Mouse (Mus musculus): ENCODE data around the gene Sh2b3. TPM values are rescaled to one million over a fixed set of nuclear protein-coding genes. Genes with fewer than 3 reads are reported as not detected.
A peak's percentile ranks its signal among the peaks of the same experiment; 100 is the strongest.

Sh2b3 gene
- 16.8 and 17.2 TPM in 2 replicates for polyA plus RNA-seq (2014; fragmentation: Nextera tagmentation; extraction: Ambion mirVana)

DNA sequence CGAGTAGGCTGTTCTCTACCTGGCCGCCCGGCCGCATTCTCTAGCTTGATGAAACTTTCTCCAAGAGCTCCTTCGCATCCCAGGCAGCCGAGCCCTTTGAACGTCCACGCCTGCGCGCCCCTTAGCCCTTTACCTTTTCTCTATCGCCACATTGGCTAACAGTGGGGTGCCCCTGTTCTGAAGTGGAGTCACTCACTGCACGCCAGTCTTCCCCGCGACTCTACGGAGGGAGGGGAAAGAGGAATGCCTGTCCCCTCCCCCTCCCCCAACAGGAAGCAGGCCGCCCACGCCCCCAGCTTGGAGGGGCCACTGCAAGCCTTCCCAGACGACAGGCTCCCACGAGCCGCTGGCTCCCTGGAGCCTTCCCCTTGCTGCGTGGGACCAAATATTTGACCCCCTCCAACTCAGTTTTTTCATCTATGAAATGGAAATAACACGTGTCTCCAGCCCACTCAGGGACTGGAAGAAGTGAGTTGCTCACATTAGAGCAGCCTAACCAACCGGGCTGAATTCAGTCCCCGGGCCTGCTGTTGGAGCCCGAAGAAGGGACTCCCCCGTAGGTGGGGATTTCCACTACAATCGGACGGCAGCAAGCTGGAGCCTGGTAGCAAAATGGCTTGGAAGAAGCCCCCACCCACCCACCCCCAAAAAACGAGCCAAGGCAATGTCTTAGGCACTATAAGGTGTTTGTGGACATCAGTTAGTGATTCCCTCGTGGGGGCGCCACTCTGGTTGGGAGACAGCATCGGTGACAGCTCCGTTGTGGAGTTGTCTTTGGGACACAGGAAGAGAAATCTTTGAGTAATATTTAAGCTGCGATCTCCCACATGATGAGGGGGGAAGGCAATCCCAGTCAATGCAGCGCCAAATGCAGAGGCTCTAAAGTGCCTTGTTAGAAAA is at the start of gene Sh2b3:
Gene Sh2b3, minus strand, starts transcription at position 206 of the 900 bp plus-strand sequence.
- peak within 1 kb of the TSS; percentile 98 for H3K4me2 ChIP-seq
- peak within 1 kb of the TSS; percentile 75 for H3K4me3 ChIP-seq (ENCODE audit: low read depth, low read length)
- H3K4me1 ChIP-seq (ENCODE audit: control insufficient read depth, insufficient read depth, low read length): peaks cover 50% of the 10 kb centered on the region
- no peaks in the 10 kb centered on the region for H3K27me3 ChIP-seq (ENCODE audit: control insufficient read depth, insufficient read depth, low read length)
- ATAC-seq (replicated peaks; ENCODE audit: insufficient number of reproducible peaks, low FRiP score, low TSS enrichment): peak; percentile 16; the same call in 1 of the 2 replicates
- peak within 1 kb of the TSS; percentile 82 for H3K9ac ChIP-seq (ENCODE audit: low read depth, low read length)
- H3K36me3 ChIP-seq (ENCODE audit: control insufficient read depth, insufficient read depth, low read length): no peaks in the 10 kb centered on the region; the same call in 1 of the 2 replicates
- H3K27ac ChIP-seq (ENCODE audit: low read depth, low read length): peak within 1 kb of the TSS; percentile 87
- no peaks in the 10 kb centered on the region for H3K9me3 ChIP-seq (replicated peaks; ENCODE audit: control insufficient read depth, low read length)
- under 1% methylated on average over 35 of the region's 35 CpGs for WGBS (ENCODE audit: insufficient replicate concordance)

DNA sequence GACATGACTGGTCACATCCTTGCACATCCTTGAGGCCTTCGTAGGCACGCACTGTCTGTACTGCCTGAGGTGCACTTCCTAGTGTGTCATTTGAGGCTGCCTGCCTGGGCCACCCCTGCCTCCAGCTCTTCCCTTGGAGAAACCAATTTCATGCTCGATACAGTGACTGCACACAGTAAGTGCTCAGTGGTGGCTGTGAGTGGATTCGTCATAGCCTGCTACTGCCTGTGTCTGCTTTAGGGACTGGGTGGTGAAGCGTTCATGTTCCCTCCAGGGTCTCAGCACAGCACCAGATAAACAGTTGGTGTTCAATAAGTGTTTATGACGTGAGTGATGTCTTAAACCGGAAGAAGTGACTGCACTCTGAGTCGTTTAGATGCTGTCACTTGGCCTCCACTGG is 45.9 kb upstream of the Sh2b3 start:
- H3K9ac ChIP-seq (ENCODE audit: low read depth, low read length): no peak overlapping the region
- no peak overlapping the region for H3K27ac ChIP-seq (ENCODE audit: low read depth, low read length)
- no peak for ATAC-seq (replicated peaks; ENCODE audit: insufficient number of reproducible peaks, low FRiP score, low TSS enrichment)
- H3K4me3 ChIP-seq (ENCODE audit: low read depth, low read length): no peak overlapping the region
- H3K4me1 ChIP-seq (ENCODE audit: control insufficient read depth, insufficient read depth, low read length): peaks cover 3% of the 10 kb centered on the region; the same call in 1 of the 2 replicates
- H3K9me3 ChIP-seq (replicated peaks; ENCODE audit: control insufficient read depth, low read length): no peaks in the 10 kb centered on the region
- H3K4me2 ChIP-seq: no peak overlapping the region
- 74% methylated on average over 8 of the region's 8 CpGs for WGBS (ENCODE audit: insufficient replicate concordance)
- H3K36me3 ChIP-seq (ENCODE audit: control insufficient read depth, insufficient read depth, low read length): no peaks in the 10 kb centered on the region
- no peaks in the 10 kb centered on the region for H3K27me3 ChIP-seq (ENCODE audit: control insufficient read depth, insufficient read depth, low read length)

DNA sequence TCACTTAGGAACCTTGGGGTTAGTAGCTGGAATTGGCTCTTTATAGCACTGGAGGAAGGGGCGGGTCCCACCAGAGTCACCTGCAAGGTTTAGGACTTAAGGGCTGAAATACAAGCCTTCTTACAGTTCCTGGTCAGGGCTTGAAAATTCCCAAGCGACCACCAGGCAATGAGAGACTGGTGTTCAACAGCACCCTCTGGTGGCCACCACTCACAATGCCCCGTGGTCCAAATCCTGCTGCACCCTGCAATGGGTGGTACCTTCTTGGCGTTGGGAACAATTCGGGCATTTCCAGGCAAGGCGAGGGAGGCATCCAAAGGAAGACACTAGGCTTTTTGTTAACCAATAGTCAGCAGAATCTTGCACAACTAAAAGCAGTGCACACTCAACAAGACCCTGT is 41.8 kb upstream of the Sh2b3 start:
- Histone ChIP-seq H3K36me3 (ENCODE audit: control insufficient read depth, insufficient read depth, low read length) (no peaks in the 10 kb centered on the region), H3K4me1 (ENCODE audit: control insufficient read depth, insufficient read depth, low read length) (peaks cover 3% of the 10 kb centered on the region; the same call in 1 of the 2 replicates), H3K27ac (ENCODE audit: low read depth, low read length) (no peak overlapping the region), H3K9me3 (replicated peaks; ENCODE audit: control insufficient read depth, low read length) (no peaks in the 10 kb centered on the region), H3K9ac (ENCODE audit: low read depth, low read length) (no peak overlapping the region), H3K27me3 (ENCODE audit: control insufficient read depth, insufficient read depth, low read length) (no peaks in the 10 kb centered on the region), H3K4me2 (no peak overlapping the region), H3K4me3 (ENCODE audit: low read depth, low read length) (no peak overlapping the region)
- no peak for ATAC-seq (replicated peaks; ENCODE audit: insufficient number of reproducible peaks, low FRiP score, low TSS enrichment)
- WGBS (ENCODE audit: insufficient replicate concordance): 47% methylated on average over 6 of the region's 6 CpGs

DNA sequence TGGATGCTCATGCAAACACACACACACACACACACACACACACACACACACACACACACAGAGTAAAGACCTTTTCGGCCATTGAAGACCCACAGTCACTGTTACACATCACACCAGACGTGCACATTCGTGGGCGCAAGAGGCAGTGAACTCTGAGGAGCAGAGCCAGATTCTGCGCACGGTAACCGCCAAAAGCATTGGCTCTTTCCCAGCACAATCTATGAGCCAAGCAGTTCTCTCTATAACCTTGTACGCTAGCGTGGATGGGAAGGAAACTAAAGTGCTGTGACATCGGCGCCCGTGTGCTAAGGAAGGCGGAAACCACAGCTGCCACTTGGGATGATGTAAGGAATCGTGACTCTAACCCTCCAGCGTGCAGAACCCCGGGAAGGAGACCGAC is 41.3 kb upstream of the Sh2b3 start:
- Histone ChIP-seq H3K4me2 (no peak overlapping the region), H3K27ac (ENCODE audit: low read depth, low read length) (no peak overlapping the region), H3K27me3 (ENCODE audit: control insufficient read depth, insufficient read depth, low read length) (peaks cover 4% of the 10 kb centered on the region; the same call in 1 of the 2 replicates), H3K4me3 (ENCODE audit: low read depth, low read length) (no peak overlapping the region), H3K9ac (ENCODE audit: low read depth, low read length) (no peak overlapping the region), H3K4me1 (ENCODE audit: control insufficient read depth, insufficient read depth, low read length) (peaks cover 3% of the 10 kb centered on the region; the same call in 1 of the 2 replicates), H3K9me3 (replicated peaks; ENCODE audit: control insufficient read depth, low read length) (no peaks in the 10 kb centered on the region), H3K36me3 (ENCODE audit: control insufficient read depth, insufficient read depth, low read length) (no peaks in the 10 kb centered on the region)
- ATAC-seq (replicated peaks; ENCODE audit: insufficient number of reproducible peaks, low FRiP score, low TSS enrichment): no peak
- WGBS (ENCODE audit: insufficient replicate concordance): 83% methylated on average over 17 of the region's 17 CpGs

DNA sequence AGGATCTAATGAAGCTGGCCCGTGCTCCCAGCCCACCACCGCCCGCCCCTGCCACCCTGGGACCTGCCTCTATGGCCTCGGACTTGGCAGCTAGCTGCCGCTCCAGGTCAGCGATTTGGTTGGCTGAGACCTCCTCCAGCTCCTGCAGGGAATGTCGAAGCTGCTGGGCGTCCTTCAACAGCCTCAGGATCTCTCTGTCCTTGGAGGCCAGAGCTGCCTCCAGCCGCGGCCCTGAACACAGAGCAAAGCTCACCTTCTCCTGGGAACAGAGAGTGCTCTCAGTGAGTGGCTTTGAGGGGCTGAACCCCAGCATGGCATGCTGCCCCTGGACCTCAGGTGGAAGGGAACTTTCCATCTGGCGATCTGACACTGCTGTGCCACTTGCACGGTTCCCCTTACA is 39.5 kb upstream of the Sh2b3 start:
- H3K27ac ChIP-seq (ENCODE audit: low read depth, low read length): no peak overlapping the region
- no peaks in the 10 kb centered on the region for H3K36me3 ChIP-seq (ENCODE audit: control insufficient read depth, insufficient read depth, low read length)
- ATAC-seq (replicated peaks; ENCODE audit: insufficient number of reproducible peaks, low FRiP score, low TSS enrichment): no peak
- no peak overlapping the region for H3K9ac ChIP-seq (ENCODE audit: low read depth, low read length)
- H3K9me3 ChIP-seq (replicated peaks; ENCODE audit: control insufficient read depth, low read length): no peaks in the 10 kb centered on the region
- H3K4me2 ChIP-seq: no peak overlapping the region
- peaks cover 4% of the 10 kb centered on the region; the same call in 1 of the 2 replicates for H3K27me3 ChIP-seq (ENCODE audit: control insufficient read depth, insufficient read depth, low read length)
- no peak overlapping the region for H3K4me3 ChIP-seq (ENCODE audit: low read depth, low read length)
- no peaks in the 10 kb centered on the region; the same call in 1 of the 2 replicates for H3K4me1 ChIP-seq (ENCODE audit: control insufficient read depth, insufficient read depth, low read length)
- WGBS (ENCODE audit: insufficient replicate concordance): 81% methylated on average over 12 of the region's 12 CpGs

DNA sequence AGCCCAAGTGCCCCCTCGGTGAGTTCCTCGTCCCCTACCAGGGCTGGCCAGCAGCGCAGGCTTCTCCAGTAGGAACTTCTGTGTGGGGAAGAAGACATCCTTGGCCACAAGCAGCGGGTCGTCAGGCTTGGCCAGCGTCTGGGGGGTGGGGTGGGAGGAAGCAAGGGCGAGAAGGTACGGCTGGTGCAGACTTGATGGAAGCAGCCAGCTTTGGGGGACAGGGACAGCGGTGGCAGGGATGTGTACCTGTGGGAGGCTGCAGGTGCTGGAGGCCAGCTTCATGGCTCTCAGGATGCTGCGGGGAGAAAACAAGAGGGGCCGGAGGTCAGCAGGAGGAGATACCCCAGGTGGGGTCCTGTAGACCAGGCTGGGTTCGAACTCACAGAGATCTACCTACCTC is 37.6 kb upstream of the Sh2b3 start:
- H3K4me1 ChIP-seq (ENCODE audit: control insufficient read depth, insufficient read depth, low read length): no peaks in the 10 kb centered on the region
- no peaks in the 10 kb centered on the region for H3K9me3 ChIP-seq (replicated peaks; ENCODE audit: control insufficient read depth, low read length)
- H3K9ac ChIP-seq (ENCODE audit: low read depth, low read length): no peak overlapping the region
- no peak overlapping the region for H3K27ac ChIP-seq (ENCODE audit: low read depth, low read length)
- H3K4me3 ChIP-seq (ENCODE audit: low read depth, low read length): no peak overlapping the region
- no peak for ATAC-seq (replicated peaks; ENCODE audit: insufficient number of reproducible peaks, low FRiP score, low TSS enrichment)
- H3K4me2 ChIP-seq: no peak overlapping the region
- no peaks in the 10 kb centered on the region for H3K36me3 ChIP-seq (ENCODE audit: control insufficient read depth, insufficient read depth, low read length)
- 83% methylated on average over 12 of the region's 12 CpGs for WGBS (ENCODE audit: insufficient replicate concordance)
- peaks cover 7% of the 10 kb centered on the region; the same call in 1 of the 2 replicates for H3K27me3 ChIP-seq (ENCODE audit: control insufficient read depth, insufficient read depth, low read length)

DNA sequence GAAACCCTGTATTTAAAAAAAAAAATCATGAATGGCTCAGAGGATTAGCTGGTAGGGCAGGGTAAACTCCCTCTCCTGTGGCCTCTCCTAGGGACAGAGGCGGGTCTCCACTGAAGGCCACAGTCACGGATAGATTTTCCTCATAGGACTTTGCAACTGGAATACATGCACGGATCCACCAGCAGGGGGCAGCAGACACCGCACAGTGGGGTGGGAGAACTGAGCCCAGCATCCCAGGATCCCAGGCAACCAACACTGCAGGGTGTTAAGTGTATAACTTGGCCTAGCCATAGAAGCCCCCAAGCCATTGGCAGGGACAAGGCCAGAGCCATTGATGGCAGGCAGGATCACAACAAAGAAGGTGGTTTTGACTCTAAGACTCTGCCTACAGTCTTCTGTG is 34.7 kb upstream of the Sh2b3 start:
- WGBS (ENCODE audit: insufficient replicate concordance): 11% methylated on average over 4 of the region's 4 CpGs

DNA sequence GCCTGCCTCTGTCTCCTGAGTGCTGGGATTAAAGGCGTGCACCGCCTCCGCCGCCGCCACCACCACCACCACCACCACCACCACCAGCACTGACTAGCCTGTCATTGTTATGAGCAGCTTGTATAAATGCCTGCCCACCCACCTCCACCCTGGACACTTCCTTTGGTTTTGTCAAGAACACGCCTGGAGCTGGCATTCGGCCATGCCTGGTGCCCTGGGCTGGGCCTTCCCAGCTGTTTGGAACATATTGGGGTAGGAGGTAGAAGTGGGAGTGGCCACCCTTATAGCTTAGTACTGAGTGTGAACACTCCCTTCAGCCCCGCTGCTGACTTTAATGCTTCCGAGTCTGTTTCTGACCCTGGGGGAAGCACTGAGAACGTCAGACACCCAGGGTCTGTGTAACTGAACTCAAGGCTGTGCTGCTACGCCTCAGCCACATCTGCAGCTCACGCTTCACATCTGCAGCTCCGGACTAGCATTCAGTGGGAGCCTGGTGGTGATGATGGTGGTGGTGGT is 34.1 kb upstream of the Sh2b3 start:
- Histone ChIP-seq H3K4me2 (no peak overlapping the region), H3K4me1 (ENCODE audit: control insufficient read depth, insufficient read depth, low read length) (no peaks in the 10 kb centered on the region), H3K4me3 (ENCODE audit: low read depth, low read length) (no peak overlapping the region), H3K36me3 (ENCODE audit: control insufficient read depth, insufficient read depth, low read length) (no peaks in the 10 kb centered on the region), H3K9ac (ENCODE audit: low read depth, low read length) (no peak overlapping the region), H3K27me3 (ENCODE audit: control insufficient read depth, insufficient read depth, low read length) (peaks cover 11% of the 10 kb centered on the region; the same call in 1 of the 2 replicates), H3K9me3 (replicated peaks; ENCODE audit: control insufficient read depth, low read length) (no peaks in the 10 kb centered on the region), H3K27ac (ENCODE audit: low read depth, low read length) (no peak overlapping the region)
- WGBS (ENCODE audit: insufficient replicate concordance): 85% methylated on average over 13 of the region's 13 CpGs
- no peak for ATAC-seq (replicated peaks; ENCODE audit: insufficient number of reproducible peaks, low FRiP score, low TSS enrichment)

More for the DNA sequence above, 34.7 kb upstream of the Sh2b3 start:
- no peak for ATAC-seq (replicated peaks; ENCODE audit: insufficient number of reproducible peaks, low FRiP score, low TSS enrichment)
- Histone ChIP-seq H3K27ac (ENCODE audit: low read depth, low read length) (no peak overlapping the region), H3K4me1 (ENCODE audit: control insufficient read depth, insufficient read depth, low read length) (no peaks in the 10 kb centered on the region), H3K9me3 (replicated peaks; ENCODE audit: control insufficient read depth, low read length) (no peaks in the 10 kb centered on the region), H3K9ac (ENCODE audit: low read depth, low read length) (no peak overlapping the region), H3K4me3 (ENCODE audit: low read depth, low read length) (no peak overlapping the region), H3K36me3 (ENCODE audit: control insufficient read depth, insufficient read depth, low read length) (no peaks in the 10 kb centered on the region), H3K27me3 (ENCODE audit: control insufficient read depth, insufficient read depth, low read length) (peaks cover 7% of the 10 kb centered on the region; the same call in 1 of the 2 replicates), H3K4me2 (no peak overlapping the region)

Data from heart, embryonic 11.5 days (tissue).